Mouse (Mus musculus) G1E (cell line): ENCODE measurements at regions not wholly inside any gene's neighbourhood (a gene's known extent, or its start where the extent isn't known, plus 50 kb on each side); places are given as distances from the start of the nearest gene placed in this dataset.

Source experiments
- ATAC-seq: 2 replicates; pipeline ENCODE4 v1.8.0; 2016; ENCODE audit warnings: mild to moderate bottlenecking; ENCODE audit not compliant: insufficient number of reproducible peaks, poor library complexity, low FRiP score, severe bottlenecking; ENCODE audit errors: extremely low read depth
- DNase-seq: peaks from one replicate; pipeline ENCODE4 v3.0.0; 2012; ENCODE audit warnings: low spot score
- H3K27me3 ChIP-seq: 2 replicates; pipeline ENCODE4 v1.6.1; 2012; ENCODE audit warnings: mild to moderate bottlenecking, low read length, inconsistent platforms; ENCODE audit not compliant: insufficient read depth
- H3K36me3 ChIP-seq: replicated peaks from 2 replicates; pipeline ENCODE3; 2012; ENCODE audit warnings: mild to moderate bottlenecking, inconsistent platforms
- H3K4me1 ChIP-seq: 2 replicates; pipeline ENCODE4 v1.6.1; 2012; ENCODE audit warnings: low read depth, low read length, inconsistent platforms, mixed read lengths; ENCODE audit not compliant: insufficient read depth
- H3K4me3 ChIP-seq: 2 replicates; pipeline ENCODE4 v1.5.1; 2012; ENCODE audit warnings: low read depth, mild to moderate bottlenecking, inconsistent platforms, low read length, moderate library complexity, mixed read lengths
- H3K9me3 ChIP-seq: replicated peaks from 2 replicates; pipeline ENCODE4 v1.6.1; 2012; ENCODE audit warnings: inconsistent platforms
- CTCF ChIP-seq: IDR thresholded peaks from 2 replicates; pipeline ENCODE4 v1.5.1; 2012; ENCODE audit warnings: low read depth, low read length, inconsistent platforms, mixed read lengths
- GATA1 ChIP-seq: IDR thresholded peaks from 2 replicates; pipeline ENCODE4 v1.6.1; 2012; ENCODE audit warnings: borderline replicate concordance, low read length, inconsistent platforms, mixed read lengths
- GATA2 ChIP-seq: IDR thresholded peaks from 2 replicates; pipeline ENCODE4 v1.6.1; 2012; ENCODE audit warnings: low read depth, low read length, inconsistent platforms, borderline replicate concordance
- POLR2AphosphoS5 ChIP-seq: IDR thresholded peaks from 2 replicates; pipeline ENCODE4 v1.6.1; 2012; ENCODE audit warnings: low read depth, low read length, inconsistent platforms; ENCODE audit not compliant: insufficient replicate concordance
- TAL1 ChIP-seq: conservative IDR thresholded peaks from 2 replicates; pipeline ENCODE4 v1.6.1; 2012; ENCODE audit warnings: low read depth, low read length, inconsistent platforms, mixed read lengths

- Histone ChIP-seq H3K27me3 (peaks cover 3% of the 10 kb centered on the region; the same call in 1 of the 2 replicates), H3K9me3 (no peaks in the 10 kb centered on the region), H3K36me3 (no peaks in the 10 kb centered on the region), H3K4me3 (no peak overlapping the region), H3K4me1 (peaks cover 12% of the 10 kb centered on the region)
- no peak for TF ChIP-seq CTCF
- TF ChIP-seq TAL1: no peak
- TF ChIP-seq POLR2AphosphoS5: no peak
- TF ChIP-seq GATA2: no peak
- no peak for TF ChIP-seq GATA1
- ATAC-seq: no peak
- DNase-seq: no peak
Measured at GRCm38 (mm10) chr5:75320536-75320935, 168.4 kb downstream of the Pdgfra start.

DNA sequence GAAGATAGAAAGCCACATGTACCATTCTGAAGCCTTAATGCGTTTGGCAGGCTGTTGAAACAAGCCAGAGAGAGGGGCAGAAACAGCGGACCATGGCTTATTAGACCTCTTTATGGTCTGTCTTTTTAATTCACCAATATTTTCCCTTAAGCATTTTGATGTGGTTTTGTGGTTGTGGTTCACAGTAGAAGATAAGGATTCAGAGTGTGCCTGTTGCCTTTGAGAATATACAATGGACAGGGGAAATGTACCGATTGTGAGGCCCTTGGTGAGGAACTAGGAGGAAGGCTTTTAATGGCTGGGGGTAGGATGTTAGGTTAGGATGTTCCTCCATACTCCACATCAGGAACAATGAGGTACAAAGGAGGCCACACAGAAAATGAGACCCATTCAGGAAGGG is 182.0 kb downstream of the Pdgfra start:
- H3K9me3 ChIP-seq: no peaks in the 10 kb centered on the region
- H3K27me3 ChIP-seq: no peaks in the 10 kb centered on the region
- ATAC-seq (peak; percentile 28; the same call in 1 of the 2 replicates), DNase-seq (no peak)
- TF ChIP-seq CTCF (no peak), POLR2AphosphoS5 (no peak), GATA1 (no peak), GATA2 (no peak), TAL1 (no peak)
- peaks cover 20% of the 10 kb centered on the region for H3K4me1 ChIP-seq
- no peaks in the 10 kb centered on the region for H3K36me3 ChIP-seq
- H3K4me3 ChIP-seq: no peak overlapping the region

DNA sequence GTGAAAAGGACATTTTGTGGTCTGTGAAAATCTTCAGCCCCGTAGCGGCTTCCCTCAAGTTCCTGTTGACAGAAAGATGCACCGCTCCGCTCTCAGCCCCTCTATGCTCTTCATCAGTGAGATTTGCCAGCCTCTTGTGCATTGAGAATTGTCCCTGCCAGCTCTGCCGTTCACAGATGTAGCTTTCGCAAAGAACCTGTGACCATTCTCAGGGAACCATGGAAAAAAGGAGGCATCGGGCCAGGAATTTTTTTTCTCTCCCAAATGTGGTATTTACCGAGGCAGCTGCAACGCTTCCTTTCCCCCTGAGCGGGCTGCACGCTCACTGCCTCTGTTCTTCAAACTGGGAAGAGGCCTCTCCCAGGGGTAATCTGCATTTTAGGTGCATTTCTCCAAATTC is 184.4 kb downstream of the Pdgfra start:
- ATAC-seq: no peak
- H3K36me3 ChIP-seq: no peaks in the 10 kb centered on the region
- no peak overlapping the region for H3K4me3 ChIP-seq
- TF ChIP-seq TAL1: no peak
- no peak for TF ChIP-seq GATA2
- TF ChIP-seq POLR2AphosphoS5: no peak
- TF ChIP-seq GATA1: no peak
- no peak for TF ChIP-seq CTCF
- no peak for DNase-seq
- H3K9me3 ChIP-seq: no peaks in the 10 kb centered on the region
- H3K27me3 ChIP-seq: no peaks in the 10 kb centered on the region
- peaks cover 20% of the 10 kb centered on the region for H3K4me1 ChIP-seq

GRCm38 (mm10) chr5:75338439-75338838 is 186.3 kb downstream of the Pdgfra start:
- no peaks in the 10 kb centered on the region for H3K27me3 ChIP-seq
- ATAC-seq: no peak
- H3K4me3 ChIP-seq: no peak overlapping the region
- no peaks in the 10 kb centered on the region for H3K36me3 ChIP-seq
- H3K4me1 ChIP-seq: peaks cover 24% of the 10 kb centered on the region
- no peak for DNase-seq
- H3K9me3 ChIP-seq: no peaks in the 10 kb centered on the region
- TF ChIP-seq CTCF (no peak), GATA1 (no peak), POLR2AphosphoS5 (no peak)

GRCm38 (mm10) chr5:75342599-75342998 is 190.5 kb downstream of the Pdgfra start:
- H3K27me3 ChIP-seq: no peaks in the 10 kb centered on the region
- no peaks in the 10 kb centered on the region for H3K36me3 ChIP-seq
- H3K4me1 ChIP-seq: peaks cover 11% of the 10 kb centered on the region
- ATAC-seq (no peak), DNase-seq (peak; percentile 5)
- TF ChIP-seq CTCF (no peak), TAL1 (no peak), GATA1 (no peak), POLR2AphosphoS5 (no peak), GATA2 (no peak)
- H3K9me3 ChIP-seq: no peaks in the 10 kb centered on the region
- no peak overlapping the region for H3K4me3 ChIP-seq

GRCm38 (mm10) chr5:75346836-75347773 is 195.0 kb downstream of the Pdgfra start:
- H3K36me3 ChIP-seq: no peaks in the 10 kb centered on the region
- H3K9me3 ChIP-seq: no peaks in the 10 kb centered on the region
- no peak for ATAC-seq
- H3K4me1 ChIP-seq: peaks cover 22% of the 10 kb centered on the region
- no peak overlapping the region for H3K4me3 ChIP-seq
- 0 out of 2 replicates have a peak, but pooled peaks cover 5% of the 10 kb centered on the region for H3K27me3 ChIP-seq
- DNase-seq: no peak
- TF ChIP-seq POLR2AphosphoS5: no peak

DNA sequence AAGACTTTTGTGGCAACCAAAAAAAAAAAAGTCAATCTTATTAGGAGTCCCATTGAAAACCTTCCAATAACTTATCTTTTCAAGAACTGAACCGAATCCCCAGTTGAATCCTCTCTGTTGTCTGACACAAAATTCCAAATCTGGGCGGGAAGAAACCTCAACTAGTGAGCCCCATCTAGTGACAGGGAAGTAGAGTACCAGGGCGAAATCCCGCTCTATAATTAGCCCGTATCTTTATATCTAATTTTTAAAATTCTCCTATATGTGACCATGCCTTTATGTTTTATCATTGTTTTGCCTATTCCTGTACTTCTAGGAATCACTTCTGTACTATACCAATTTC is 195.7 kb downstream of the Pdgfra start:
- H3K9me3 ChIP-seq: no peaks in the 10 kb centered on the region
- DNase-seq: no peak
- no peak for ATAC-seq
- TF ChIP-seq CTCF (no peak), TAL1 (no peak), GATA1 (no peak), GATA2 (no peak), POLR2AphosphoS5 (no peak)
- no peaks in the 10 kb centered on the region for H3K36me3 ChIP-seq
- H3K4me3 ChIP-seq: no peak overlapping the region
- peaks cover 19% of the 10 kb centered on the region for H3K4me1 ChIP-seq
- H3K27me3 ChIP-seq: 0 out of 2 replicates have a peak, but pooled peaks cover 5% of the 10 kb centered on the region
